10 mouse cellular contexts compared by ENCODE assay signal in the genomic region with DNA sequence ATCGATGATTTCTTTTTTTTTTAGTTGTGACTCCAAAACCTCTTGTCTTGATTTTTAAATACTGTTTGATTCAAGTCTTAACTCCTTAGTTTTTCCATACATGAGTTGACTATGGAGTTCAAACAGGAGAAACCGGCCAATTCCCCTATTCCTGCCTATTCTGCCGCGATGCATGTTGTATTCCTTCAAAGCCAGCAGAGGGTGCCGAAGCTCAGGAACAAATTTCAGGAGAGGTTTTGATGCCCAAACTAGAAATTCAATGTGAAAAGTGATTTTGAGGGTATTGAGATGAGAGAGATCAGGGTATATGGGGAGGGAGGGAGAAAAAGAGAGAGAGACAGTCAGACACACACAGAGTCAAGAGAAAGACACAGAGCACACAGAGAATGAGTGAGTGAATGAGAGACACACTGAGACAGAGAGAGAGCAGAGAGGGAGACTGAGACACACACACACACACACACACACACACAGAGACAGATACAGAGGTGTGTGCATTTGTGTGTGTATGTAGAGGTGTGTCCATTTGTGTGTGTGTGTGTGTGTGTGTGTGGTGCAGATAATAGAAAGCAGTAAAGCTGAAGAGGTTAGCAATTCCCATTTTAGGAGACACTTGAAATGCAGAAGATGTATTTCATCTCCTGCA.
DNase-seq lines count a peak whose midpoint lies in the region; ATAC-seq and TF ChIP-seq lines count a peak whose summit lies in the region.
"Had no signal": no experiment of that assay in that cellular context is flagged by ENCODE, and none has a peak within 500 bp of the region (broad histone marks: within the 10 kb centered on the region; RNA-seq: fewer than 3 reads in every experiment).

No protein-coding gene starts in this region.

- ATAC-seq in midbrain, embryonic 16.5 days = no peak
- ATAC-seq in forebrain, postnatal 0 days = no peak; the same call in 1 of the 2 replicates

- H3K27me3 ChIP-seq in midbrain, embryonic 10.5 days (ENCODE audit: low read depth, poor library complexity, severe bottlenecking) = no peaks in the 10 kb centered on the region
- no peaks in the 10 kb centered on the region for H3K27me3 ChIP-seq in midbrain, embryonic 16.5 days (ENCODE audit: control insufficient read depth, insufficient read depth, low read depth, low read length)
- no peaks in the 10 kb centered on the region for H3K27me3 ChIP-seq in forebrain, postnatal 0 days (ENCODE audit: insufficient read depth, low read length)

- TF ChIP-seq CTCF in forebrain, postnatal 0 days (IDR thresholded peaks at IDR 0.05; ENCODE audit: low read depth) = peak; percentile 84
- TF ChIP-seq CTCF in left cerebral cortex, adult 2 months (IDR thresholded peaks at IDR 0.05) = peak; percentile 67

- no peaks in the 10 kb centered on the region for H3K4me1 ChIP-seq in midbrain, embryonic 10.5 days
- H3K4me1 ChIP-seq in midbrain, embryonic 16.5 days (ENCODE audit: control insufficient read depth, insufficient read depth, low read length) = peaks cover 9% of the 10 kb centered on the region
- H3K4me1 ChIP-seq in forebrain, postnatal 0 days (ENCODE audit: insufficient read depth) = no peaks in the 10 kb centered on the region

- no peak overlapping the region for H3K27ac ChIP-seq in midbrain, embryonic 10.5 days (replicated peaks)
- H3K27ac ChIP-seq in midbrain, embryonic 16.5 days (ENCODE audit: low read length) = no peak overlapping the region
- H3K27ac ChIP-seq in forebrain, postnatal 0 days (ENCODE audit: low read depth, low read length) = no peak overlapping the region
- H3K27ac ChIP-seq in left cerebral cortex, adult 2 months = no peak overlapping the region
- H3K27ac ChIP-seq: macrophage had no signal

- H3K9ac ChIP-seq in midbrain, embryonic 16.5 days (ENCODE audit: low read depth, low read length) = no peak overlapping the region
- no peak overlapping the region for H3K9ac ChIP-seq in forebrain, postnatal 0 days

- H3K36me3 ChIP-seq in midbrain, embryonic 10.5 days = no peaks in the 10 kb centered on the region
- no peaks in the 10 kb centered on the region for H3K36me3 ChIP-seq in midbrain, embryonic 16.5 days (ENCODE audit: control insufficient read depth, insufficient read depth, low read length)
- no peaks in the 10 kb centered on the region for H3K36me3 ChIP-seq in forebrain, postnatal 0 days (ENCODE audit: insufficient read depth)

- peak; percentile 19 to 21 for DNase-seq in cerebellum, adult 18-20 months
- no peak for DNase-seq in cerebellum, adult 9-11 months
- DNase-seq in midbrain, embryonic 10.5 days (ENCODE audit: low spot score) = peak; percentile 31
- peak; percentile 83 for DNase-seq in forebrain, postnatal 0 days
- peak; percentile 36 to 42 for DNase-seq in left cerebral cortex, adult 2 months (ENCODE audit: extremely low spot score in 1 of 2, low spot score in 2 of 2)
- peak; percentile 46 to 73 for DNase-seq in right cerebral cortex, adult 2 months (ENCODE audit: low spot score in 2 of 2)
- DNase-seq in urinary bladder, postnatal 10 days (ENCODE audit: low spot score) = no peak

- no peaks in the 10 kb centered on the region for H3K9me3 ChIP-seq in midbrain, embryonic 10.5 days (replicated peaks)
- no peaks in the 10 kb centered on the region for H3K9me3 ChIP-seq in midbrain, embryonic 16.5 days (replicated peaks; ENCODE audit: control insufficient read depth, low read length, poor library complexity, severe bottlenecking)
- H3K9me3 ChIP-seq in forebrain, postnatal 0 days (ENCODE audit: low read length) = no peaks in the 10 kb centered on the region

- 29% methylated on average over 5 of the region's 5 CpGs for WGBS in midbrain, embryonic 10.5 days
- 22% methylated on average over 5 of the region's 5 CpGs for WGBS in midbrain, embryonic 16.5 days
- WGBS in forebrain, postnatal 0 days = 17% methylated on average over 5 of the region's 5 CpGs

- no peak overlapping the region for H3K4me2 ChIP-seq in midbrain, embryonic 16.5 days (ENCODE audit: low read length)
- no peak overlapping the region for H3K4me2 ChIP-seq in forebrain, postnatal 0 days (ENCODE audit: low read depth)

- intact Hi-C loops in left cerebral cortex, adult 2 months (cut with DNase I) = no loop called here

- H3K4me3 ChIP-seq in midbrain, embryonic 10.5 days = no peak overlapping the region
- no peak overlapping the region for H3K4me3 ChIP-seq in midbrain, embryonic 16.5 days (ENCODE audit: low read depth, low read length)
- no peak overlapping the region for H3K4me3 ChIP-seq in forebrain, postnatal 0 days (ENCODE audit: low read depth, low read length)
- H3K4me3 ChIP-seq in left cerebral cortex, adult 2 months = no peak overlapping the region
- H3K4me3 ChIP-seq: erythroblast, embryonic 14.5 days had no signal

Comparison
In these comparisons a context has a peak if more than half of its experiments do, and no peak if none do; other contexts are left out.
1. DNase-seq: peak in cerebellum, adult 18-20 months (2 of 2), midbrain, embryonic 10.5 days (single experiment), forebrain, postnatal 0 days (single experiment), left cerebral cortex, adult 2 months (2 of 2) and right cerebral cortex, adult 2 months (2 of 2); none in cerebellum, adult 9-11 months (single experiment) and urinary bladder, postnatal 10 days (single experiment).